Mouse (Mus musculus) thymus, adult 2 months (tissue): ENCODE measurements around the gene Stab1.

Source experiments
- CTCF ChIP-seq: fragments of 200-500 bp; IDR thresholded peaks from 2 replicates; pipeline ENCODE4 v1.5.1; 2012; ENCODE audit warnings: mild to moderate bottlenecking, control low read depth, low read length, moderate library complexity, borderline replicate concordance; ENCODE audit not compliant: control insufficient read depth, poor library complexity, insufficient read depth; ENCODE audit errors: extremely low read depth
- POLR2A ChIP-seq: fragments of 200-500 bp; IDR thresholded peaks from 2 replicates; pipeline ENCODE4 v1.6.1; 2012; ENCODE audit warnings: mild to moderate bottlenecking, low read length, control low read depth, moderate library complexity; ENCODE audit not compliant: control insufficient read depth, poor library complexity, insufficient read depth; ENCODE audit errors: extremely low read depth

DNA sequence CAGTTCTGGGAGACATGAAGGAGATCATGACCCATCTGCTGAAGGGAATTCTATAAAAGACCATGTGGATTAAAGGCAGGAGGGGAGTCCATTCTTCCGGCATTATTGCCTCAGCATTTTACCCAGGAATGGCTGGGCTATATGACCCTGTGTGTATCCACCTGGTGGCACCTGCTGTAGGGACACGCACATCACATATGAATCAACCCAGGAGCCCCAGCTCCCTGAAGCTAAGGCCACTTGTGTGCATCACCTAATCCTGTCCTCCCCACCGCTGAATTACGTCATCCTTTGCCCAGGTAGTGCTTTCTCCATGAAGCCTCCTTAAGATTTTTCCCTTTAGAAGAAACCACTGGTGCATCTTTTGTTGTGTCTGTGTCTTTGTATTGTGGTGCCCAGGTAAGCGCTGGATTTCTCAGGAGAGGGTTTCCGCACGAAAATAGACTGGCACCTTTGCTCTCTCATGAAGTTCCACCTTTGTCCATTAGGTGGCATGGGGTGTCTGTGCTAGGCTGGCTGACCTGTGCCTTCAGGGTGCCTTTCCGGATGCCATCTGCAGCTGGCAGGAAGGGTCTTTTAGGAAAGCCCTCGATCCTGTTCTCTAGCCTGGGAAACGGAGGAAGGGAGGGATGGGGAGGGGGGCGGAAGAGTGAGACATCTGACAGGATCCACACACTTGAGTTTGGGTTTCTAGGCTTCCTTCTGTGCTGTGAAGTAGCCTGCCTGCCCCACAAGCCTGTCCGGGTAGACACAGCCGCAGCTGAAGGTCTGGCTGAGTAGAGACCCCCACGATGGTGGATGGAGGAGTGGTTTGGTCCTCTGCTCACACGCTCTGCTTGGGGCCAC is 46.9 kb upstream of the Stab1 start:
- TF ChIP-seq CTCF (peak; percentile 62; the same call in 1 of the 2 replicates), POLR2A (no peak)
